Mouse (Mus musculus) gastrocnemius, postnatal 4 days (tissue): ENCODE measurements at regions not wholly inside any gene's neighbourhood (a gene's known extent, or its start where the extent isn't known, plus 50 kb on each side); places are given as distances from the start of the nearest gene placed in this dataset.

Experiments
- DNase-seq, 2 experiments: peaks; one replicate each; pipeline ENCODE4 v3.0.0; 2021 to 2022; ENCODE audit warnings: low spot score in 2 of 2, mixed read lengths in 2 of 2

DNA sequence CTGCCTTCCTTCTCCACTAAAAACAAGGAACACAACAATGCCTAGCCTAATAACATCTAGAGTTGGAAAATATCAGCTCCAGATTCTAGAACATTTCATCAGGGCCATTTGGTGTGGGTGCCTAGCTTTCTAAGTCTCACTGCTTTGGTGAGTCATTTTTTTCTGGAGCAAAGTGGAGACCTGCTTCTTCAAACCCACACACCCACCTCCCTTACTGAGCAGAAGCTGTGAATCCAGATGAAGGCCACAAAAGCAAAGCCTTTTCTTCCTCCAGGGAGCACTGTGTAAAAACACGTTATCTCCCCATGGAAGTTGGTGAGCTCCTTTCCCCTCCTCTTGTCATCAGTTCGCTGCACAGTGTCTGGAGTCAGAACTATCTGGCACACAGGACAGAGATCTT lies 294.1 kb downstream of the Mex3b start:
- DNase-seq, result no peak

GRCm38 (mm10) chr7:83162868-83163267 lies 295.7 kb downstream of the Mex3b start:
- DNase-seq, result peak in 1 of 2 experiments; percentile 3

DNA sequence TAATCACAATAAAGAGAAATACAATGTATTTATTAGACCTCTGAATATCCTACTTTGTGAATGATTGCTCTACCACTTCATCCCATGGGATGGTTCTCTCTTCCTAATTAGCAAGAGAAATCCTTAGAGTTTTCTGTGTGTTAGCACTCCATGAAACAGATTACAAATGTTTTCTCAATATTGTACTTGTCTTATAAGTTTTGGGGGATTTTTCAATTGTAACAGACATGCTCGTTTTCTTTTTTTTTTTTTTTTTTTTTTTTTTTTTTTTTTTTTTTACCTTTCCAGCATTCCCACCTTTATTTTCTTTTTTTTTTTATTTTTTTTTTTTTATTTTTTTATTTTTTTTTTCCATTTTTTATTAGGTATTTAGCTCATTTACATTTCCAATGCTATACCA lies 312.3 kb downstream of the Mex3b start:
- no peak for DNase-seq

DNA sequence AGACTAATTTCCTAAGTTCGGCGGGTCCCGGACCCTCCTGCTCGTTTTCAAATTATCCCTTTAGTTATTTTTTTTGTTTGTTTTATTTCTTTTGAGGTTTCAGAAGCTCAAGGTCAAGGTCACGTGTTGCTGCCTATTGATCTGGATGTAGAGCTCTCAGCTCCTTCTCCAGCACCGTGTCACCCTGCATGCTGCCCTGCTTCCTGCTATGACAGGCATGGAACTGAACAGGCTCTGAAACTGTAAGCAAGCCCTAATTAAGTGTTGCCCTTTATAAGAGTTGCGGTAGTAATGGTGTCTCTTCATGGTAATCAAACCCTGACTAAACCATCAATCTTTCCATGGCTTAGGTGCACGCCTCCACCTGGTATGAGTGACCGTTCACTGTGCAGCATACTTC lies 319.2 kb downstream of the Mex3b start:
- DNase-seq, result no peak

- no peak for DNase-seq
These were observed 328.9 kb downstream of the Mex3b start for GRCm38 (mm10) chr7:83195896-83196537.

DNA sequence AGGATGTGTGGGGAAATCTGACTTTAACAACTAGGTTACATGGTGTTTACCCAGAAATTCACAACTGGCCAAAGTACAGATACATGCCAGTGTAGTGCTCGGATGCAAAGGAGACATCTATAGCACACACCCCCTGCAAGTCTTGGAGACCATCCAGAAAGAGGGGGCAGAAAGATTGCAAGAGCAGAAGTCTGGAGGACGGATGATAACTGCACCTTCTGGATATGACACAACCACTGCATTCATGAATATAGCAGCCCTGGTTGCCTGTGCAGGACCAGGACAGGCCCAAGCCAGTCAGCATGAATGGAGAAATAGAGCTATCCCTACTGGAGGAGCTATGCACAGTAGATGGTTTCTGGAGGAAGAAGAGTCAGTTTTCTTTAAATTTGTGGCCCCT lies 330.4 kb downstream of the Mex3b start:
- DNase-seq, result no peak

DNA sequence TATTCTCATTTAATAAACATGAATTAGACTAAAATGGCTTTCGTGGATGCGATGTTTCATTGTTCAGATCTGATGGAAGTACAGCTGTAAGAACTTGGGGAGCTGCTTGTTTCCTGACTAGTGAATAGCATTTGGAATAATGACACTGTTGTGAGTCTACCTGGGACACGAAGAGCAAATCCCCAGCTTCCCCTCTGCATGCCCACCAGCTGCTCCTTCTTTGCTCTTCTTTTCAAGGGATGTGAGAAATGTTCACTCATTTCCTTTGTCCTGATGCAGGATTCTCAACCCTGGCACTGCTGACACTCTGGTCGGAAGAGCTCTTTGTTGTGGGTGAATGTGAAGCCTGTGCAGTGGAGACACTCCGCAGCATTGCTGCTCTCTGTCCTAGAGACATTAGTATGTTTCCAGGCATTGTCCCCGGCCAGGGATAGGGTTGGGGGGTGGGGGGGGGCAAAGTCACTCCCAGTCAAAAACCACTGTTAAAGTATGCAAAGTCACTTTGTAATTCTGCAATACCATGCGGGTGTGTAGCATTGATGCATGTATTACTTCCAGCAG lies 334.1 kb downstream of the Mex3b start:
- DNase-seq, result no peak

- DNase-seq, result peak; percentile 30 to 64
These were observed 334.8 kb downstream of the Mex3b start for GRCm38 (mm10) chr7:83201768-83202493.

- no peak for DNase-seq
These were observed 336.3 kb downstream of the Mex3b start for GRCm38 (mm10) chr7:83203311-83204012.

GRCm38 (mm10) chr7:83204013-83204365 lies 336.9 kb downstream of the Mex3b start:
- no peak for DNase-seq

- DNase-seq, result no peak
These were observed 337.6 kb downstream of the Mex3b start for GRCm38 (mm10) chr7:83204701-83205100.

DNA sequence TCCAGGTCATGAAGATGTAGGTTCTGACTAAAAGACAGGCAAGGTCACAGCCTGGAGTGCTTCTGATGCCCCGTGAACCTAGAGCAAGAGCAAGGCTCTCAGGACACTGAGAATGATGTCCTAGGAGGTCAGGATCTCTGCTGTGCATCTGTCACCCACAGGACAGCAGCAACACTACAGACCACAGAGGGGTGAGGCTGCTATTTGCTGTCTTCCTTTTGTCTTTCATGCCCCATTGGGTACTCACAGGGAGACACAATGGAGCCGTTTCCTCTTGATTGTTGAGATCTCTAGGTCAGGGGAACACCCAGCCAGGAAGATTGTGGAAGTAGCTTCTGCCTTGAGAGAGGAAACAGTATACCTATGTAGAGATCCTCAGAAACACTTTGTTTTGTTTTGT lies 339.9 kb downstream of the Mex3b start:
- no peak for DNase-seq

DNA sequence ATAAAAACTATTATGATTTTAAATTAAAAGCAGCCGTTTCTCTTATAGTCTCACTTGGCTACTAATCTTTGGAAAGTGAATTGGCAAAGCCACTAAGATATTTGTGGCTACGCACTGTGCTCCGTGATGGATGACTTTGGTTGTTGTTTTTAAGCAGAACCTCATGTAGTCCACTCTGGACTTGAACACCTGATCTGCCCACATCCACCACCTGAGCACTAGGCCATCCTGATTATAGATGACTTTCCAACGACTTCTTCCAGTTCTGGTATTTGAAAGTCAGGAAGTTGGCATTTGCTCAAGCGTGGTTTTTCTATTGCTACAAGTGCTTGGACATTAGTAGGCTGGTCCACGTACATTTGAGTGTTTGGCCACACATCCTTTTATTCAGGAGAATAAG lies 344.5 kb downstream of the Mex3b start:
- no peak for DNase-seq

DNA sequence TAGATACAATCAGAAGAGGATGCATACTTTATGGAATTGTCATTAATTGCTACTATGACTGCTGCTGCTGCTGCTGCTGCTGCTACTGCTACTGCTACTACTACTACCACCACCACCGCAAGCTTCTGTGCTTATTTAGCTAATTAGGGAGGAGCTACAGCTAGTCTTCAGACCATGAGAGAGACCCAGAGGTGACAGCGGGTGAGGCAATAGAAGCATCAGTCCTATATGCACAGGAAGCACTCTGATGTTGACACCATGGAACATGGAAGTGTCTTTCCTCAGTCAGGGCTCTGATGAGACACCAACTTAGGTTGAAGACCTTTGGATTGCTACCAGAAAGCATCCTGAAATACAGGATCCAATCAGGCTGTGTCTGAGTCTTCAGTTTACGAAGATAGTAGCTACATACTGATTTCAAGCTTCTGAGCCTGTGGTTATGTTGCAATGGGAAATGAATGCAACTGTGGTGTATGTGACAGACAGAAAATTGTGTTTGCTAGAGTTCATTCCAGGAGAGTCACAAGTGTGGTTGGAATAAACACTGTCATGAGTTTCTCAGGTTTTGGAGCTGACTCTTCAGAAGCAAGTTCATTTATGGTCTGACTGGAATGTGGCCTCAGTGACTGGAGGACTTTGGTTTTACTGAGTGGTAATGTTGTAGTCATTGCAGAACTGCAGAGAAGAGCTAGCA lies 355.0 kb downstream of the Mex3b start:
- no peak for DNase-seq

DNA sequence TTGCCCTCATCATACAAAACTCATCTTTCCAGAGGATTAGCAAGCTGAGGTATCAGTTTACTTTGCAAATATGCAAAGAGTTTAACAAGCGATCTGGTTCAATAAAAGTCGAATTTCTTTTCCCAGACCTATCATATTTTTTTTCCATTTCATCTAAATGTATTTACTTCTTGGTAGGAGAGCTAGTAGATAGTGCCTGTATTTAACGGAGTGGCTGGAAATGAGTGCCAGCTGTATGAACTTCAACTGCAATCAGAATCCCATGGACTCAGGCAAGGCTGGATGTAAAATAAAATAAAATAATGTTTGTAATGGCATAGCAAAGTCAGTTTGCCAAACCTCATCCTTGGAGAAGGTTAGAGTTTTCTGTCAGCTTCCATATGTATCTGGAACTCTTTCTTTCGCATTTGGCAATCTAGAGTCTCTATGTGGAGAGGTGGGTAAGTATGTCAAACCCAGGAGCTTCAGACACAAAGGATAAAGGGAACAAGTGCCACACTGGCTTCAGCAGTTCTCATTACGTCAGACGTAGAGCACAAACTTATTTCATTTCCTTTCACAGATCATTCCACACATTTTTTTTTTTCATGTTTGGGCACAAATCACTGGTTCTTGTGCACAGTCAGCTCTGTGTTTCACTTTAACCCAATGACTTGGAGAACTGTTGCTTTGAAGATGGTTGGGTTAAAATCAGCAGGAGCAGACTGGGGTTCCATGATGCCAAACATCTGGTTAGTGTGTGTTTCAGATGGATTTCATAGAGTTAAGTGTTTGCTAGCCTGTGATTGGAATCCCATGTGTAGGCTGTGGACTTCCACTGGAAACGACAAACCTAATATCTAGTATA lies 357.2 kb upstream of the Tmc3 start:
- DNase-seq, result no peak

GRCm38 (mm10) chr7:83230496-83231325 lies 354.0 kb upstream of the Tmc3 start:
- peak in 1 of 2 experiments; percentile 40 for DNase-seq

- no peak for DNase-seq
These were observed 349.1 kb upstream of the Tmc3 start for GRCm38 (mm10) chr7:83235659-83236058.

- DNase-seq, result no peak
These were observed 347.4 kb upstream of the Tmc3 start for GRCm38 (mm10) chr7:83237336-83237735.

DNA sequence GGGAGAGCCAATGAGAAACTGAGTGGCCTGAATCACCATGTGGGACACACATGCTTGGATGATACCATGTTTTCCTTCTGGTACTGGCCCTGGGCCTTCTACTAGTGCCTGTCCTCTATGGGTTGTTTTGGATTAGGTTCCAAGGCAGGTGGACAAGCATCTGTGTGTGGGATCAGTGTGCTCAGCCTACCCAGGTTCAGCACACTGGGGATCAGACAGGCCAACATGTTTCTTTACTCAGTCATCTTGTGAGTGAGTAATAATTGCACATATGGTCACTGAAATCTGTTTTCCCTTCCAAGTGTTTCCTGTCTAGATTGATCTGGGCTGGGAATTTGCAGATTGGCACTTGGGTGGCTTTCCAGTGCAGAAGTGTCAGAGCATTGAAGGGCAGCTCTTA lies 346.6 kb upstream of the Tmc3 start:
- no peak for DNase-seq

- peak in 1 of 2 experiments; percentile 25 for DNase-seq
These were observed 342.5 kb upstream of the Tmc3 start for GRCm38 (mm10) chr7:83242233-83242632.
